Mouse (Mus musculus): ENCODE measurements around the gene Pabpc1l.

Gene Pabpc1l

GRCm38 (mm10) chr2:164084342-164084700, 59.1 kb downstream of the Pabpc1l start:
- no peak for DNase-seq (ENCODE audit: low read depth)

GRCm38 (mm10) chr2:164087416-164088017, 62.3 kb downstream of the Pabpc1l start:
- no peak for DNase-seq (ENCODE audit: low read depth)

- no peak for DNase-seq (ENCODE audit: low read depth)
These were observed 64.3 kb downstream of the Pabpc1l start for GRCm38 (mm10) chr2:164089508-164089907.

GRCm38 (mm10) chr2:164094152-164094551, 68.9 kb downstream of the Pabpc1l start:
- DNase-seq (ENCODE audit: low read depth) = no peak

GRCm38 (mm10) chr2:164098603-164099250, 73.5 kb downstream of the Pabpc1l start:
- DNase-seq (ENCODE audit: low read depth) = no peak

Data from NIH3T3 (cell line).